Mouse (Mus musculus) spleen, postnatal 36 days (tissue): ENCODE measurements around the gene Opcml.

ENCODE experiments used
- DNase-seq, 2 experiments: peaks; one replicate each; pipeline ENCODE4 v3.0.0; 2022; ENCODE audit warnings: low spot score in 2 of 2, mixed read lengths in 1 of 2

Gene Opcml

DNA sequence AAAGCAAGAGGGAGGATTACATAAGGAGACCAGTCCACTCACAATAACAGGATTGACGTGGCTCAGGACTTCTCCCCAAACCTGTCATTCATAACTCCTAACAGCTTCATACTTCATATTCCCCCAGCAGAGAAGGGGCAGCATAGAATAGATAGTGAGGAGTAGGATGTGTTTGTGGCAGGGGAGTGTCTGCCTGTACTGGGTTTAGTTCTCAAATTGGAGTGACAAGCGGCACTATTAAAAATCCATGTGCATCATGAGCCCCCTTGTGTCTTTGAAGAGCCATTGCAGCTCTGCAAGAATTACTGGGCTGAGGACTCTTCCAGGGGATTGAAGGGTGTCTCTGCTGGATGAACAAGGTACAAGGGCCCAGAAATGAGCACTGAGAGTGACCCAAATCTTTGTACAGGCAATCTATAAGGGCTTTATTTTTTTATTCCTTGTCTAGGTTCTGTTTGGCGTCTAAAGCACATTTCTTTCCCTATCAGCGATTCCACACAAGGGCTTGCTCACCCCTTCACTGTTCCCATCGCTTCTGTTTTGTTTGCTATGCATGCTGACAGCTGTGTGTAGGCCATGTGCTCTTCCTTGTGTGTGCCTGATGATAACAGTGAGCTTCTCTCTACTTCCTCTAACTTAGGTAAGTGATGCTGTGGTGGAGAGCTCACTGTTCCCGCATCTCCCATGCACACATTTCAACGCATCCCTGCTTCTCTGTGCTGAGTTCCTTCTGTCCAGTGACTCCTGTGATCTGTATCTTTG is 457.3 kb downstream of the Opcml start:
- no peak for DNase-seq

DNA sequence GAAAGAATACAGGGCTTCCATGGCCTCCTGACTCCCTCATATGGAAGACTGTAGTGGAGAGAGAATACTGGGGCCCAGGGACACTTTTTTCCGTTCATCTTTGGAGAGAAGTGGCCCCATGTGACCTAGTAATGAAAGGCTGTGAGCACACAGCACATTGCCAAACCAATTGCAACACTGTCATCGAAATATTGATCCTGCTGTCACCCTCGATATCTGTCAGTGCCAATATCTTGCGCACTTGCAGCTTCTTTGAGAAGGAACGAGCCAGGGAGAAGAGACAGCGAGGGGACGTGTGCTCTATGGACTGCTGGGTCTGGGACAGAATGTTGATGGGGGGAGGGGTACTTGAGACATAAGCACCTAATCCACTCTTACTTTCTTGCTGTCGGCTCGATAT is 460.8 kb downstream of the Opcml start:
- DNase-seq, result no peak

DNA sequence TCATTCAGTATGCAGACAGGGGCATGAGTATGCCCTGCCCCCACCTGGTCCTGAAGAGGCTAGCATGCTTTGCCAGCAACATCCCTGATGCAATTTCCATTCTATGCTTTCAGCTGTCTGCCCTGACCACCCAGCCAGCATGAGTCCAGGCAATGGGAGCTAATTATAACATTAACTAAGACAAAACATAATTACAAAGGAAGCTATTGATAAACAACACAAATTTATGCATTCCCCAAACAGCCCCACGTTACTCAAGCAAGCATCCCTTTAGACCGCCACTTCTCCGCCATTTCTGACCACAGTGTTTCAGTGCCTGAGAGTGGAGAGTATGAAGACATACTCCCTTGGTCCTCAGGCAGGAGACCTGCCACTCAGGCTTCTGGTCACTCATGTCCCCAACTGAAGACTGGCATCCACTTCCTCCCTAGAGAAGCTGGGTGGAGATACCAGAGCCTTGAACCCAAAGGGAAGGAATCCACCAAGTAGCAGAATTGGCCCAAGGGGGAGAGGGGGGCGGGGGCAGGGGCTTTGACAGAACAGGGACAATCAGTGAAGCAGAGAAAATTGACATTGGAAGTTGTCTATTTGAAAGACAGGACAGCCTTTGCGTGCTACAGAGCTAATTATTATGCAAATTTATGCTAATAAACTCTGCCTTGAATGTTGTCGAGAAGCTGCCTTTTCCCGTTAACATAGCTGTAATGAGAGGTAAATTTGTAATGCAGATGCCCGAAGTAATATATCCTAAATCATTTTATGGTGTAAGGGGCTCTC is 464.7 kb downstream of the Opcml start:
- DNase-seq, result no peak

DNA sequence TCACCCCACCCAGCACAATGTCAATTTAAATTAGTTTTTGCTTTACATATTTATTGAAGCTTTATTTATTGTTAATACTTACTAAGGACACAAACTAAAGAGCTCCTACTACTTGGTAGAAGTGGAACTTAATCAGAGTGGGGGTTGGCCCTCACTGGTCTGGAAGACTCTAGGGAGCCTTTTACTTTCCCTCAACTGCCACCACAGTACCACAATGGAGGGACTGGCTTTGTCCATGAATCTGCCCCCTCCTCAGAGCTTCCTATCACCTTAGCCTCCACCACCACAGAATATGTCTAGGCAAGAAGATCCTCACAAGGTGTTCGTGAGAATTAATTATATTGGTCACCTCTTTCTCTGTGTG is 465.3 kb downstream of the Opcml start:
- DNase-seq, result no peak

DNA sequence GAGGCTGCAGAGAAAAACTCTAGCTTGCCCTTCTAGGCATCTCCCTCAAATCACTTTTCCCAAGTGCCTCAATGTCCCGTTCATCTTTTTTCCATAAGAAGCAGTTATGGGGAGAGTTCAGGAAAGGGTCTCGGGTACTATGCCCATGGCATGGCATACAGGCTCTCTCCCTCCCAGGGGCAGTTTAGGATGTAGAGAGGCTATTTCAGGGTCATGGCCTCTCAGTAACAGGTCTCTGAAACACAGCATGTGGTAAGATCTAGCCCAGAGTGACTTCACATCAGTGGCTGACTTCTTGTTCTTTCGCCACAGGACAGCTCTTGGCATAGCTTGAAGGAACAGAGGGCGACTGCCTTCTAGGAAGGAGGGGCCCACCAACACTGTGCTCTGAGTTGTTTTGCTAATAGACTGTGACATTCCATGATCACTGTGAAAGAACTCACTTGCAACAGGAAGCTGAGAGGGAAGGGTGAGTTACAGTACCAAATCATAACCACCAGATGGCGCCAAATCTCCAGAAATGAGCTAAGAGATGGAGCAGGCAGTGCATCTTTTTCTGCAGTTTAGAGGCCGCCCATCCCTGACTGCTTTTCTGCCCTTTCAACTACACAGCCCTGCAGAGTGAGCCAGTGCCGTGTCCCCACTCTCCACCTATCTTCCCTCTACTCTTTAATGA is 470.6 kb downstream of the Opcml start:
- DNase-seq, result peak in 1 of 2 experiments; percentile 4

DNA sequence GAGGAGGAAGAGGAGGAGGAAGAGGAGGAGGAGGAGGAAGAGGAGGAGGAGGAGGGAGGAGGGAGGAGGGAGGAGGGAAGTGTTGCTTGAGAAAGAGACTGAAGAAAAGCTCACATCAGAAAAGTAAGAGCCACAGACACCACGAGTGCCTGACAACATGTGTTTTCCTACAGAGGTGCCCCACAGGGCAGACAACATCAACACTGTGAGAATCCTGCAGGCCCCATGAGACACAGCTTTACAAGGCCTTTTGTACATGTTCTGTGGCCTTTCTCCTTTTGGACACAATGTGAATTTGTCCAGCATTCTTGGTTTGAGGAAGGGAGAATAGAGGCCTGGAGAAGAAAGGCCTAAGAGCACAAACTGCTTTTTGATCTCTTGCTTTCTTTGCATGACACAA is 471.4 kb downstream of the Opcml start:
- no peak for DNase-seq

DNA sequence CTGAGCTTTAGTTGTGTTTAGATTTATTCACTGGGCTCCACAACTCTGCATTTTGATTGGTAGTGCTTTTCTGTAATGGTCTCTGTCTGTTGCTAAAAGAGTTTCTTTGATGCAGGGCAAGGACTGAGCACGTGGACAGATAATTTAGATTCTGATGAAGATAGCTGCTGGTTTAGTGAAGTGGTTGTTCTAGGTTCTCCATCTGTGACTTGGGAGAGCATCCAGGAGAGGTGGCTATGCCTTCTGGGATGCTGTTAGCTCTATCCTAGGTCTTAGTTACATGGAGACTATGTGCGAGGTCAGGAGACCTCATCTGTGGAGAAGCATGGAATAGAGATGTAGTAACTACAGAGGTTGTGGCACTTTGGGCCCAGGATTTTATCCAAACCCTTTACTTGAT is 472.3 kb downstream of the Opcml start:
- DNase-seq, result no peak

DNA sequence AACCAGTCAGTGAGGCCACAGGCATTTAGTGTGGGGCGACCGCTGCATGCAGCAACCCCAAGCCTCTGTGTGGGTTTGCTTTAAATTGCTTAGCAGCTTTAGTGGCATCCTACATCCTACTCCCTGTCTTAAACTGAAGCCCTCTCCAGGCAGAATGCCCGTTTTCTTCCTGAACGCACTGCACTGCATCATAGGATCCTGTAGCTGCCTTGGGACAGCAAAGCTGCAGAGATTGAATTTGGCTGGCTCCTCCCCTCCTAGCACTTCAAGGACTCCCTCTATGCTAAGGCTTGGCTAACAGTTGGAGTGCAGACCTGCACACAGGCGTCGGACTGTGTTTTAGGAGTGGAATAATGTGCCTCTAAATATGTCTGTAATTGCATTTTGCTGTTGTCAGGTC is 474.2 kb downstream of the Opcml start:
- DNase-seq, result no peak

DNA sequence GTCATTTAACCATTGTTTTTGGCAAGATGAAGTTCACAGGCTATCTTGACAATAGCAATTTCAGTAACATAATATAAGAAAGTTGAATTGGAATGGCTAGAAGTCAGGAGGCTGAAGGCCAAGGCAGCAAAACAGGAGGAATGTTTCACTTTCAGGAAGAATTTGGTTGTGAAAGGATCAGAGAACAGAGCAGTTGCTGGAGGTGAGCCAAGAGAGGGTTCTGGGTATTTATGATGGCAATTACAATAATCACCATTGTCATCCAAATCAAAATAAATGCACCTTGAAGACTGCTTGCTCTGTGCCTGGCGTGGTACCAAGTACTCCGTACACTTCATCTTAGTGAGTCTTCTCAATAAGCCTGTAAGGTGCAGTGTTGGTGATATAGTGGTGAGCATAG is 483.2 kb downstream of the Opcml start:
- no peak for DNase-seq

DNA sequence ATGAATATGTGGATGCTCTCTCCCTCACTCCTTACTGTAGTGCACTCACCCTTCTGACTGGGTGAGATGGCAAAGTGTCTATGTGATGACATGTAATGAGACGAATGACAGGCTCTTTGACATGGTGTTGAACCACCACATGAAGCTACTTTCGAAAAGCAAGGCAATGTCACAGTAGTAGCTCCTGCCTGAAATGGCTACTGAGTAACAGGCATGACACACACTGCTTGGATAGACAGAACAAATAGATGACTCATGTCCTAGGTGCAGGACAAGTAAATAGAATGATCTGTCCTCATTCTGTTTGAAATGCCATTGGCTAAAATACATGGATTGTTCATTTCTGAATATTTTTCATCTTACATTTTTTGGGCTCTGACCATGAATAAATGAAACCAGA is 488.0 kb downstream of the Opcml start:
- no peak for DNase-seq

DNA sequence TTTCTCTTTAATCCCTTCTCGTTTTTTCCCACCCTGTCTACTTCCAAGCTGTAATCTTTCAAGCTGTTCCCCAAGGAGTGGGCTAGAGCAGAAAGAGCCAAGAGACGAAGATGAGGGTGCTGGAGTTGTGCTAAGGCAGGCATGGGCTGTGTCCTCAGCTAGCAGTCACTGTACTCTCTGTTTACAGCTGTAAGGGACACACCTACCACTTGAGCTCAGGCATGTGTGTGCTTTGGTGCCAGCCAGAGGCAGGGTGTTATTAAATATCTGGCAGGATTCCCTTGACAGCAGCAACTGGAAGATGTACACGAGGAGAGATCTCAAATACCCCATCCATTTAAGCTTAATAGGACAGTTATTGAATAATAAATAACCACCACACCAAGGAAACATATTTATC is 490.4 kb downstream of the Opcml start:
- no peak for DNase-seq

DNA sequence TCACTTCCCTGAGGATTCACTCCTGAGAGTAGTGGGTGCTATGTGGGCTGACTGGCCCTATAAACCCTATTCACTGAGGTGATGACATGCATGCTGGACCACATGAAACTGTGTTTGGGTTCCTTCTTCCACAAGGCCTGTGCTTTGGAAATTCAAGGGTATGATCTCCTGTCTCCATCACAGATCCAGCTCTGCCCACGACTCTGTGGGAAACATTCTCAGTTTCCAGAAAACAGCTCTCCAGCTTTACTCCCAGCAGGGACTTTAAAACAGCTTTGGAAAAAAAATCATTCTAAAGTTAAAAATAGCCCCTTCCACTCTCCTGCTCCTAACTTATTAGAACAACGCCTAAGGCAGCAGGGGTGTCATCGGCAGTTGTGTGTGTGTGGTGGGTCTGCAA is 491.0 kb downstream of the Opcml start:
- no peak for DNase-seq

DNA sequence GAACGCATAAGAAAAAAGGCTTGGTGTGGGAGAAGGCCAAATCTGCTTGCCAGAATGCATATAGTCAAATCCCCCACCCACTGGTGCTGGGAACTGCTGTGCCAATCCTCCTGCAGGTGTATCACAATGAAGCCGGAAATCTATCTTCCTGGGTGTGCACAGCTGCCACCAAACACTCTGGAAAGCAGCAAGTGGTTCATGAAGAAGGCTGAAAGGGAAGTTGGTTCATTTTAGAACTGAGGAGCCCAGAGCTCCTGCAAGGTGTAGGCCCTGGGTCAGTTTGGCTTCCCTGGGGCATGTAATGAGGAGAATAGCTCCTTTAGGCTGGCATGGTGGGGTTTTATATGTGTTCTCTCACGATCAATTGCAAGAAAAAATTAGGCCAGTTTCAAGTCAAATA is 494.4 kb downstream of the Opcml start:
- no peak for DNase-seq

DNA sequence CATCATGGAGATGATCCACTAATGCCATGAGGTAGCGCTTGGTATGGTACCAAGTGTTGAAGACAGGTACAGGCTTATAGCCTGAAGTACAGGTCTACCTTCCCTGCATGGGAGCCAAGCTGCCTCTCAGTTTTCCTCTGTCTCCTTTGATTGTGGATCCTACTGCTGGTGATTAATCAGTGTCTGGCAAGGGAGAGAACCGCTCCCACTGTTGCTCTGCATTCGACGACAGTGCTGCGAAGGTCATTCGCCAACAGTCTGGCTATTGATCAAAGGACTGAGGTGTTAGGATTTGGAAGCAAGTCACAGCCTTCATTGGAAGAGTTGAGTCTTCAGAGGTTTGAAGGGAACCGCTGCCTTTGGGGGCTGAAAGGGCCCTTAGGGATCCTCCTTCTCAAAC is 495.8 kb downstream of the Opcml start:
- DNase-seq, result no peak

DNA sequence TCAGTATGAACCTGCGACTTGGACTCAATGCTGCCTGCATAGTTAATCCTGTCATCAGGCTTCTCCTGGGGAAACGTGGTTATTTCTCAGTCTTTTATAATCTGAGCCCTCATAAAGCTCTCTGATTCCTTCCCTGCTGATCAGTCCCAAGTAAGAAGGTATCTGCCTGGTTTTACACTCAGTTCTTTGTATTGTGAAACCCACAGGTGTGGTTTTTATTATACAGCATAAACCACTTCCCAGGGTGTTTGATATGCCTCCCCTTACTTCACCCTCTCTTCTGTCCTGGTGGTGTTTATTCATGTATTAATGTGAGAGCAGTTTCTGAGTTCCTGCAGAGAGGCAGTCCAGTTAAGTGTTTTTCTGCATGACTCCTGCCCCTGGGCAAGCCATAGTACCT is 496.9 kb downstream of the Opcml start:
- DNase-seq, result no peak

DNA sequence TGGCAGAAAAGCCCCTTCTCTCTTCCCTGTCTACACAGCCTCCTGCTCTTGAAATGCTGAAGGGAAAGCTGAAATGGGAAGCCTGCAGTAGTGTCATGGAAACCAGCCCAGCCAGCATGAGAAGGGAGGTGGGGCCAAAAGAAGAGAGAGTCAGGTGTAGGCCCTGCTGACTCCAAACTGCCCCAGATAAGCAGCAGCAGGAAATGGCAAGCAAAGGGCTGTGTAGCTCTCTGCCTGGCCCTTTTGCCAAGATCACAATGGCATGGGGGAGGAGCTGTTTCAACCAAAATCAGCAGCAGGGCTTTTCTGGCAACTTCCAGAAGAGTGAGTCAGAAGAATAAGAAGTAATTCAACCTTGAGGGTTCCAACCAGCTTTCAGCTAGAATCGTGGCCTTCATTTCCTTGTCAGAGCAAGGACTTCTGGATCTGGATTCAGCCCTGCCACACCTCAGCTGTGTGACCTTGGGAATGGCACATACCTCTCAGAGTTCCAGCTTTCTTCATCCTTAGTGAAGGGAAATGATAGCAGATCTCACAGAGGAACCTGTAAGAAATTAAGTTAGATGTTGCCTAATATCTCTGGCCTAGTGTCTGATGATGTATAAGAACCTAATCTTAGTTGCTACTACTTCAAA is 499.2 kb downstream of the Opcml start:
- no peak for DNase-seq

DNA sequence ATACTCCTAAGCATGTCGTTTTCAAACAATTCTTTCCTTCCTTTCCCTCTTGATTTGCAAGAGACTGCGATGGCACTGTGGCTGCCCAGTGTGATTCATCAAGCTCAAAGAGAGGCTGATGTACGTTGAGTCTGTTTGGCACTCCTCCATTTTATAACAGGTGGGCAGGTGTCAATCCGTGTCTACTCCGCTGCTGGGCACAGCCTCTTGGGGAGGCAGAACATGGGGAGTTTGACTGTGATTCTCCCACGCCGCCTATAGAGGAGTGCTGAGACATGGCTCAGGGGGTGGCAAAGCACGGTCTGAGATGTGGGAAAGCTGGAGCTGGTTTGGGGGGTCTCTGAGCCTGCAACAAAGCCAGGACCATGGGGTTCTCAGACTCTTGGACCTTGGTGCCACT is 513.1 kb downstream of the Opcml start:
- no peak for DNase-seq

DNA sequence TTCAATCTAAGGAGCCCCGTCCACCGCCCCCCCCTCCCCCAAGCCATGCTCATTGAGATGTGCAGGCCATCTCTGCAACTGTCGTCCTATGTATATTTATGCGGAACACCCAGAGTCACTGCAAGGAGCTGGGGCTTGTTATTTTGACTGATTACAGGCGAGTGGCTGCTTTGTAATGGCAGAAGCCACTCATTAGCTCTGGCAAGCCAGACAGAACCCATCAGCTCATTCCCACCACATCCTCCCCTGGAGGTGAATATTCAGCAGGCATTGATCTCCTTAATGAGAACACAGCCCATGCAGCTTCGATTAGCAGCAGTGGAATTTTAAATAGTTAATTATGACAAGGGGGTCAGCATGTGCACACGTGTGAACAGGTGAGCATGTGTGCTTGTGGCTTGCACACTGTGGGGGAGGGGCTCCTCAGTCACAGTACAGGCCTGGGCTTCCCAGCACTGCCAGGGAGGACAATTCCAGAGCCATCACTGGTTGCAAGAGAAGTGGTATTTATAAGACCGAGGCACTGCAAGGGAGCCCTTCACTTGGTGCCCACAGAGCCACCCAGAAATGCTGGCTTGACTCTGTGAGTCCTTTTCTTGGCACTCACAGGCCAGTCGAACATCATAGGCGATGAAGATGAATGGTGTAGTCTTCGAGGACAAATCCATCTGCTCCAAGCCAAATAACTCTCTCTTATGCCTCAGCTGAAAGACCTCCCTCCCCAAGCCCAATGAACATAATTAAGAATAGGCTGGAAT is 516.0 kb downstream of the Opcml start:
- DNase-seq, result no peak

DNA sequence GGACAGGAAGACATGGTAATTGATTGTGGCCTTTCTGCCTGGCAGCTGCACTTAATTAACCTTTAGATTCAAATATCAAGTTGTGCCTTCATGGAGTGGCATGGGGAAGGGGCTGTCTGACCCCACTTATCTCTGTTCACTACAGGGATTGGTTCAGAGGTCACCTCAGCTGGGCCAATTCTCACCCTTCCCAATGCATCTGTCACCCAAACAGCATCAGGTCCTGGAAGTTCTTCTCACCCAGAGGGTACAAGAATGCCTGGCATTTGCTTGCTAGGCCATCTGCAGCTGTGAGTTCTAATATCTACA is 516.5 kb downstream of the Opcml start:
- DNase-seq, result no peak

DNA sequence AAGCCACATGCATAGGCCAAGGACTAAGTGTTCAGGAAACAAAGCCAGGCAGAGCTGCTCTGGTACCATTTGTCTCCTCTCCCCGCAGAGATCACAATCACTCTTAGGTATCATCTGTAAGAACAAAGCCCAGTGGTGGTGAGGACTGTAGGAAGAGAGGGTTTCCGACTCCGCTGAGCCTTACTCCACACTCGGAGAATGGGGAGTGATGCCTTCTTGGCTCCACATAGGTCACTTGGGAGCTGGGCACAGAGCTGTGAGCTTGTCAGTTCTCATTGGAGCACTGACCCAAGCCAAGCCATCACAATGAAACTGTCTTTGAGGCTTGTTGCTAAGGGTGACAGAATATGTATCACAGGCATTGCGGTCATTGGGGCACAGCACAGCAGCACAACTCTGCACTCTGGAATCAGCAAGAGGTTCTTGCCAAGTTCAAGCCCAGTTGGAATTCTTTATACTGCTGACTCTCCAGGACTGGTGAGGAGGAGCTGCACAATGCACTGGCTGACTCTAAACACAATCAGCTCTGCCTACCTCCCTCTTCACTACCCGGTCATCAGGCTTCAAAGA is 517.0 kb downstream of the Opcml start:
- DNase-seq, result no peak

DNA sequence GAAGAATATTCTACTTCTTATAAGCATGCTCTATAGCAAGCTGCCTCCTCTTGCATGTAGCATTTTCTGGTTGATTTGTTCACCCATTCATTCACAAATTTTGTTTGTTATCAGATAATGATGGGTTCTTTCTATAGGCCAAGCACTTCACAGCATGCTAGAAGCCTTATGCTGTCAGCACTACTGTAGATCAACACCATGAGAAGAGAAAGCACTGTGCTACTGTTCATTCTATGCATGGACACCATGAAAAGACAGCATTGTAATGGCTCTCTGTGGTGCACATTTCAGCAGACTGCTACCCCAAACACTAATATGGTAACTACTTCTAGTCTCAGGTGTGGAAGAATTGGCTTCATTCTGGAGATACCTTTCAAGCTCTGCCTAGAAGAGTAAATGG is 527.3 kb downstream of the Opcml start:
- DNase-seq, result no peak
